Comparison of ENCODE assay signal across 8 mouse cellular contexts in the genomic region with DNA sequence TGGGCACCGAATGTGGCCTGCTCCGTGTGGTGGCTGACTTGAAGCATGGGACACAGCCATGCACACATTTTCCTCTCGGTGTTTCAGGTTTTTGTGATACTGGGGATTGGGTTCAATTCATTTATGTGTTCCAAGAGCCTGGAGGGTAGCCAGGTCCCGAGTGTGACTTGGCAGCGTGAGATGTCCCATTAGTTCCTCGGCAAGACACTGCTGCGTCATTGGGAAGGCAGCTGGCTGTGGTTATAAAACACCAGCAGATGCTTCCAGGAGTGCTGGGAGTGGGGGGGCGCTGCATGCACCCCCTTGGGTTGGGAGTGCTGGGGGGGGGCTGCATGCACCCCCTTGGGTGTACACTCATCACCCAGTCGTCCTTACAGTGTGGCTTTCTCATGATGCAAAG.
DNase-seq lines count a peak whose midpoint lies in the region; ATAC-seq and TF ChIP-seq lines count a peak whose summit lies in the region.

No protein-coding gene starts in this region.

- WGBS in forebrain, embryonic 14.5 days = 44% methylated on average over 9 of the region's 9 CpGs
- 84% methylated on average over 9 of the region's 9 CpGs for WGBS in forebrain, embryonic 11.5 days
- WGBS in heart, adult 2 months = 55% methylated on average over 9 of the region's 9 CpGs

- CTCF ChIA-PET in Patski (lab: Charles Lee) = interaction anchor here (1.8 kb wide), 1 partner anchor 9 kb away, joined by 6 read pairs; no protein-coding TSS in a partner anchor

- TF ChIP-seq POLR2A in heart, adult 2 months (IDR thresholded peaks at IDR 0.05; ENCODE audit: insufficient read depth, low read depth, low read length) = no peak

- 0 out of 2 replicates have a peak, but pooled peaks cover 2% of the 10 kb centered on the region for H3K9me3 ChIP-seq in forebrain, embryonic 14.5 days (replicated peaks; ENCODE audit: control insufficient read depth, low read length)
- H3K9me3 ChIP-seq in forebrain, embryonic 11.5 days (ENCODE audit: control insufficient read depth, low read length) = no peaks in the 10 kb centered on the region

- no peak overlapping the region for H3K9ac ChIP-seq in forebrain, embryonic 14.5 days (ENCODE audit: low read length)
- no peak overlapping the region for H3K9ac ChIP-seq in forebrain, embryonic 11.5 days (ENCODE audit: low read length)
- H3K9ac ChIP-seq in heart, adult 2 months (ENCODE audit: low read depth, low read length) = no peak overlapping the region

- no peak for TF ChIP-seq EP300 in heart, adult 2 months (IDR thresholded peaks at IDR 0.05; ENCODE audit: insufficient read depth, low read depth, low read length)

- H3K79me2 ChIP-seq in heart, adult 2 months (replicated peaks; ENCODE audit: control insufficient read depth, insufficient read depth, low read length) = no peaks in the 10 kb centered on the region

- DNase-seq in forebrain, embryonic 14.5 days (ENCODE audit: low spot score) = peak; percentile 86
- DNase-seq in forebrain, embryonic 11.5 days (ENCODE audit: low spot score) = no peak
- peak; percentile 70 for DNase-seq in Patski (ENCODE audit: low read depth, low spot score)
- DNase-seq in heart, adult 2 months = peak; percentile 67 to 75
- DNase-seq in layer of hippocampus, postnatal 36 days = peak; percentile 49 to 56
- DNase-seq in right cerebral cortex, adult 2 months (ENCODE audit: low spot score in 2 of 2) = peak; percentile 51 to 70
- no peak for DNase-seq in ovary, adult 18-20 months (ENCODE audit: low spot score)
- no peak for DNase-seq in urinary bladder, adult 2 months (ENCODE audit: low spot score)

- no peak for TF ChIP-seq CTCF in Patski (IDR thresholded peaks at IDR 0.05)
- no peak for TF ChIP-seq CTCF in heart, adult 2 months (IDR thresholded peaks at IDR 0.05)

- no peak overlapping the region for H3K4me2 ChIP-seq in forebrain, embryonic 14.5 days (ENCODE audit: low read length)
- H3K4me2 ChIP-seq in forebrain, embryonic 11.5 days (ENCODE audit: low read depth, low read length, severe bottlenecking) = no peak overlapping the region

- no peak overlapping the region for H3K4me3 ChIP-seq in forebrain, embryonic 14.5 days (ENCODE audit: low read depth, low read length)
- H3K4me3 ChIP-seq in forebrain, embryonic 11.5 days (ENCODE audit: low read depth, low read length) = no peak overlapping the region
- H3K4me3 ChIP-seq in heart, adult 2 months = no peak overlapping the region

- in situ Hi-C loops in Patski (cut with MboI; ENCODE audit: low pct_unique_long_range_greater_than_20kb) = no loop called here

- no peak overlapping the region for H3K27ac ChIP-seq in forebrain, embryonic 14.5 days (ENCODE audit: low read depth, low read length)
- no peak overlapping the region for H3K27ac ChIP-seq in forebrain, embryonic 11.5 days (ENCODE audit: low read depth, low read length)
- H3K27ac ChIP-seq in heart, adult 2 months = no peak overlapping the region

- POLR2A ChIA-PET in Patski (lab: Charles Lee) = no interaction called here

- no peaks in the 10 kb centered on the region for H3K36me3 ChIP-seq in forebrain, embryonic 14.5 days (ENCODE audit: control insufficient read depth, insufficient read depth, low read length)
- H3K36me3 ChIP-seq in forebrain, embryonic 11.5 days (ENCODE audit: control insufficient read depth, insufficient read depth, low read length) = no peaks in the 10 kb centered on the region
- no peaks in the 10 kb centered on the region for H3K36me3 ChIP-seq in heart, adult 2 months (ENCODE audit: control insufficient read depth, insufficient read depth, low read length)

- ATAC-seq in forebrain, embryonic 14.5 days = no peak
- ATAC-seq in forebrain, embryonic 11.5 days (replicated peaks; ENCODE audit: low FRiP score) = no peak
- ATAC-seq in Patski = no peak

- intact Hi-C loops in heart, adult 2 months (cut with DNase I) = no loop called here

- H3K27me3 ChIP-seq in forebrain, embryonic 14.5 days (replicated peaks; ENCODE audit: control insufficient read depth, insufficient read depth, low read length) = 0 out of 2 replicates have a peak, but pooled peaks cover 7% of the 10 kb centered on the region
- peaks cover 3% of the 10 kb centered on the region; the same call in 1 of the 2 replicates for H3K27me3 ChIP-seq in forebrain, embryonic 11.5 days (ENCODE audit: control insufficient read depth, insufficient read depth, low read length)
- no peaks in the 10 kb centered on the region for H3K27me3 ChIP-seq in Patski
- no peaks in the 10 kb centered on the region for H3K27me3 ChIP-seq in heart, adult 2 months (ENCODE audit: control insufficient read depth, insufficient read depth, low read length)

- H3K4me1 ChIP-seq in forebrain, embryonic 14.5 days (ENCODE audit: control insufficient read depth, insufficient read depth, low read length) = peaks cover 16% of the 10 kb centered on the region; the same call in 1 of the 2 replicates
- H3K4me1 ChIP-seq in forebrain, embryonic 11.5 days (replicated peaks; ENCODE audit: control insufficient read depth, insufficient read depth, low read length) = peaks cover 7% of the 10 kb centered on the region; the same call in 1 of the 2 replicates
- 0 out of 2 replicates have a peak, but pooled peaks cover 2% of the 10 kb centered on the region for H3K4me1 ChIP-seq in heart, adult 2 months (ENCODE audit: control insufficient read depth, insufficient read depth, low read length)

Comparison
In these comparisons a context has a peak if more than half of its experiments do, and no peak if none do; other contexts are left out.
1. DNase-seq: peak in forebrain, embryonic 14.5 days (single experiment), Patski (single experiment), heart, adult 2 months (2 of 2), layer of hippocampus, postnatal 36 days (2 of 2) and right cerebral cortex, adult 2 months (2 of 2); none in forebrain, embryonic 11.5 days (single experiment), ovary, adult 18-20 months (single experiment) and urinary bladder, adult 2 months (single experiment).